Mouse (Mus musculus) heart, embryonic 11.5 days (tissue): ENCODE data around the gene Ogfod3. TPM values are rescaled to one million over a fixed set of nuclear protein-coding genes. Genes with fewer than 3 reads are reported as not detected.

Source experiments
- ATAC-seq: fragments of 200-750 bp; cut with Nextera tagmentation; replicated peaks from 2 replicates; pipeline ENCODE4 v1.8.0; 2017; ENCODE audit warnings: moderate library complexity; ENCODE audit not compliant: insufficient number of reproducible peaks, low FRiP score, low TSS enrichment
- H3K27ac ChIP-seq: fragments of 300-500 bp; sonication (generic); 2 replicates; pipeline ENCODE4 v1.5.1; 2014; ENCODE audit warnings: mild to moderate bottlenecking, low read depth, low read length
- H3K27me3 ChIP-seq: fragments of 300-500 bp; sonication (generic); 2 replicates; pipeline ENCODE4 v1.6.1; 2014; ENCODE audit warnings: mild to moderate bottlenecking, low read length, mixed read lengths; ENCODE audit not compliant: control insufficient read depth, insufficient read depth
- H3K36me3 ChIP-seq: fragments of 300-500 bp; sonication (generic); 2 replicates; pipeline ENCODE4 v1.6.1; 2014; ENCODE audit warnings: mild to moderate bottlenecking, low read length, moderate library complexity, mixed read lengths; ENCODE audit not compliant: control insufficient read depth, insufficient read depth
- H3K4me1 ChIP-seq: fragments of 300-500 bp; sonication (generic); 2 replicates; pipeline ENCODE4 v1.6.1; 2014; ENCODE audit warnings: low read length; ENCODE audit not compliant: control insufficient read depth, insufficient read depth
- H3K4me2 ChIP-seq: fragments of 300-500 bp; sonication (generic); 2 replicates; pipeline ENCODE4 v1.6.1; 2014; ENCODE audit warnings: mild to moderate bottlenecking, moderate library complexity
- H3K4me3 ChIP-seq: fragments of 300-500 bp; sonication (generic); 2 replicates; pipeline ENCODE4 v1.5.1; 2014; ENCODE audit warnings: low read depth, low read length
- H3K9ac ChIP-seq: fragments of 300-500 bp; sonication (generic); 2 replicates; pipeline ENCODE4 v1.6.1; 2014; ENCODE audit warnings: mild to moderate bottlenecking, low read depth, low read length, moderate library complexity
- H3K9me3 ChIP-seq: fragments of 300-500 bp; sonication (generic); replicated peaks from 2 replicates; pipeline ENCODE4 v1.6.1; 2016; ENCODE audit warnings: low read length; ENCODE audit not compliant: control insufficient read depth
- WGBS: fragments of 180-500 bp; shearing (Covaris S2); extraction: QIAGEN DNeasy Blood & Tissue Kit; methylation state at CpG from one replicate; pipeline ENCODE4 v1.1.7; 2014; ENCODE audit not compliant: insufficient replicate concordance; 5-methylcytosine and 5-hydroxymethylcytosine counted together
- polyA plus RNA-seq: library from polyadenylated mRNA; unstranded; fragments of >200 nt; fragmentation: Nextera tagmentation; extraction: Ambion mirVana; gene quantifications from 2 replicates; pipeline ENCODE4 v1.2.1, GENCODE M21; 2014

Ogfod3 gene
- polyA plus RNA-seq, 1 experiment from 2014 or later = 25.3 TPM

GRCm38 (mm10) chr11:121203859-121204160, 701 bp downstream of the Ogfod3 start:
- Histone ChIP-seq H3K4me1 (peaks cover 5% of the 10 kb centered on the region), H3K4me3 (peak overlapping the region; percentile 79), H3K36me3 (no peaks in the 10 kb centered on the region), H3K27me3 (no peaks in the 10 kb centered on the region), H3K4me2 (peak overlapping the region; percentile 75), H3K9ac (0 out of 2 replicates have a peak overlapping the region, but pooled peaks have one; percentile 10), H3K9me3 (no peaks in the 10 kb centered on the region), H3K27ac (no peak overlapping the region)
- 0% methylated on average over 5 of the region's 5 CpGs for WGBS
- ATAC-seq = no peak

- H3K9ac ChIP-seq = no peak overlapping the region
- no peak overlapping the region for H3K27ac ChIP-seq
- no peaks in the 10 kb centered on the region for H3K9me3 ChIP-seq
- no peak overlapping the region for H3K4me3 ChIP-seq
- no peak overlapping the region for H3K4me2 ChIP-seq
- no peaks in the 10 kb centered on the region for H3K27me3 ChIP-seq
- no peak for ATAC-seq
- 56% methylated on average over 11 of the region's 11 CpGs for WGBS
- peaks cover 5% of the 10 kb centered on the region for H3K4me1 ChIP-seq
- no peaks in the 10 kb centered on the region for H3K36me3 ChIP-seq
Measured at GRCm38 (mm10) chr11:121201436-121202198, 2.9 kb downstream of the Ogfod3 start.

- 81% methylated on average over 6 of the region's 6 CpGs for WGBS
Measured at GRCm38 (mm10) chr11:121200781-121201180, 3.7 kb downstream of the Ogfod3 start.

GRCm38 (mm10) chr11:121199851-121200250, 4.7 kb downstream of the Ogfod3 start:
- Histone ChIP-seq H3K9ac (no peak overlapping the region), H3K9me3 (no peaks in the 10 kb centered on the region), H3K4me2 (no peak overlapping the region), H3K36me3 (no peaks in the 10 kb centered on the region), H3K27ac (no peak overlapping the region), H3K27me3 (no peaks in the 10 kb centered on the region), H3K4me3 (no peak overlapping the region), H3K4me1 (peaks cover 5% of the 10 kb centered on the region)
- WGBS = 78% methylated on average over 4 of the region's 4 CpGs
- no peak for ATAC-seq

More at GRCm38 (mm10) chr11:121200781-121201180, 3.7 kb downstream of the Ogfod3 start:
- Histone ChIP-seq H3K36me3 (no peaks in the 10 kb centered on the region), H3K9ac (no peak overlapping the region), H3K27ac (no peak overlapping the region), H3K4me1 (peaks cover 5% of the 10 kb centered on the region), H3K4me3 (no peak overlapping the region), H3K4me2 (no peak overlapping the region), H3K27me3 (no peaks in the 10 kb centered on the region), H3K9me3 (no peaks in the 10 kb centered on the region)
- ATAC-seq = no peak

- ATAC-seq = no peak
- WGBS = 38% methylated on average over 2 of the region's 2 CpGs
- H3K4me2 ChIP-seq = no peak overlapping the region
- H3K9ac ChIP-seq = no peak overlapping the region
- H3K36me3 ChIP-seq = no peaks in the 10 kb centered on the region
- H3K4me3 ChIP-seq = no peak overlapping the region
- no peak overlapping the region for H3K27ac ChIP-seq
- H3K27me3 ChIP-seq = no peaks in the 10 kb centered on the region
- H3K4me1 ChIP-seq = peaks cover 1% of the 10 kb centered on the region
- no peaks in the 10 kb centered on the region for H3K9me3 ChIP-seq
Measured at GRCm38 (mm10) chr11:121198622-121199021, 5.9 kb downstream of the Ogfod3 start.

- Histone ChIP-seq H3K9ac (no peak overlapping the region), H3K9me3 (no peaks in the 10 kb centered on the region), H3K27ac (no peak overlapping the region), H3K4me3 (no peak overlapping the region), H3K36me3 (no peaks in the 10 kb centered on the region), H3K27me3 (no peaks in the 10 kb centered on the region), H3K4me2 (no peak overlapping the region), H3K4me1 (no peaks in the 10 kb centered on the region)
- WGBS = 67% methylated on average over 3 of the region's 3 CpGs
- no peak for ATAC-seq
Measured at GRCm38 (mm10) chr11:121193415-121193814, 11.1 kb downstream of the Ogfod3 start.

- 62% methylated on average over 2 of the region's 2 CpGs for WGBS
- no peak for ATAC-seq
- Histone ChIP-seq H3K4me3 (no peak overlapping the region), H3K4me2 (no peak overlapping the region), H3K9ac (no peak overlapping the region), H3K9me3 (no peaks in the 10 kb centered on the region), H3K27me3 (no peaks in the 10 kb centered on the region), H3K27ac (no peak overlapping the region), H3K4me1 (no peaks in the 10 kb centered on the region), H3K36me3 (no peaks in the 10 kb centered on the region)
Measured at GRCm38 (mm10) chr11:121192742-121193141, 11.8 kb downstream of the Ogfod3 start.

- WGBS = 82% methylated on average over 3 of the region's 3 CpGs
- ATAC-seq = no peak
- H3K4me2 ChIP-seq = no peak overlapping the region
Measured at GRCm38 (mm10) chr11:121189681-121190080, 14.8 kb downstream of the Ogfod3 start.

More at GRCm38 (mm10) chr11:121189681-121190080, 14.8 kb downstream of the Ogfod3 start:
- no peaks in the 10 kb centered on the region for H3K4me1 ChIP-seq
- no peaks in the 10 kb centered on the region for H3K27me3 ChIP-seq
- H3K4me3 ChIP-seq = no peak overlapping the region
- no peak overlapping the region for H3K9ac ChIP-seq
- H3K27ac ChIP-seq = no peak overlapping the region
- peaks cover 3% of the 10 kb centered on the region; the same call in 1 of the 2 replicates for H3K36me3 ChIP-seq
- no peaks in the 10 kb centered on the region for H3K9me3 ChIP-seq
